Mouse (Mus musculus) colon, adult 2 months (tissue): Measurements from ENCODE around the gene Olfr876. TPM values are rescaled to one million over a fixed set of nuclear protein-coding genes. Genes with fewer than 3 reads are reported as not detected.

ENCODE experiments used
- polyA plus RNA-seq: library from polyadenylated mRNA; depleted of rRNA; stranded (reverse); fragments of >200 nt; gene quantifications from 2 replicates; pipeline ENCODE4 v1.2.3, GENCODE M21; 2012; rRNA removed

Olfr876 gene
- polyA plus RNA-seq: not detected in 2 replicates

DNA sequence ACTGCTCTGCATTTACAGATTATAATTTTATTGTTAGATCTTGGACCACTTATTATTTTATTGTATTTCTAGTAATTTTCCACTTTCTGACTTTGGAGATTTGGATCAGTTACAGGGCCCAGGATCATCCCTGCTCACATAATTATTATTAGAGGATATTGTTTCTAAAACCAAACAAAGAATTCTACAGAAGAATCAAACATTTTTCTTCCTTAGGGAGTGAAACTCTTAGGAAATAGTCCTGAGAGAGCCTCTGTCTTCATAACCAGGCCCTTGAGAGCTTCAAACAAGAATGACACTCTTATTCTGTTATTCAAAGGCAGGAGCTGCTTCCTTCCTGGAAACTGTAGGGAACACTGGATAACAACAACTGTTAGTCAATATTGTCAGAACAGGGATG, at the start of gene Olfr876:
Gene Olfr876 (plus strand): TSS at position 301 of the 400 bp plus-strand sequence.

DNA sequence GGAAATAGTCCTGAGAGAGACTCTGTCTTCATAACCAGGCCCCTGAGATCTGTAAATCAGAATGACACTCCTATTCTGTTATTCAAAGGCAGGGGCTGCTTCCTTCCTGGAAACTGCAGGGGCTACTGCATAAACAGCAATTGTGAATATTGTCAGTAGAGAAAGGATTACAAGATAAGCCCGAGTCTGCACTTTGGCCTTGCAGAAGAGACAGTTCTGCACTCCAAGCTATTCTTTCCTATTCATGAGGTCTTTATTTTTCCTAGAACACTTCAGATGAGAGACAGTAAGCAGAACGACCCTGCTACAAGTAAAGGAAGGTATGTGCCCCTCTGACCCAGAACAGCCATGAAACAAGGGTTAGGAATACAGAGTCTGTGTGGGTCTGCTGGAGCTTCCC, 31.1 kb upstream of the Olfr876 start, which contains the start of gene Olfr875:
Gene Olfr875 (plus strand): TSS at position 99 of the 400 bp plus-strand sequence.

DNA sequence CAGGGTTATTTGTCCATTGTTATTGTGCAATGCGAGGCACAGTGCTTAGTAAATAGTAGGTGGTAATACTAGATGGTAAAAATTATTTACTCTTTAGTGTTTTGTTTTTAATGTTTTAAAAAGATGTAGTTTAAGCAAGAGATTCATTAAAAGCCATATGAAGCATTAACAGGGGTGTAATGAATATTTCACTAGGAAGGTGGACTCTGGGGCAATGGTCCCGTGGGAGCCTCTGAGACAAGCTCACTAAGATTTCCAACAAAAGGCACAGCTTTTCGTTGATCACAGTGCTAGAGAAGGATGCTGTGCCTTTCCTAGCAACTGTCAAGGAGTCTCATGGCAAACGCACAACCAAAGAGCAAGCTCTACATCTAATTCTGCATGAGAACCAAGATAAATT, 51.1 kb downstream of the Olfr876 start, which contains the start of gene Olfr877:
Gene Olfr877 (plus strand): TSS at position 301 of the 400 bp plus-strand sequence.

Other genes starting within 250 kb of the Olfr876 start
- gene Siae, start 247.3 kb upstream of the Olfr876 start, polyA plus RNA-seq: 5.5 and 5.8 TPM in 2 replicates
- 0.37 TPM in 1 of 2 replicates, not detected in the other for gene Spa17, start 189.3 kb upstream of the Olfr876 start, polyA plus RNA-seq
- 52.3 and 57.9 TPM in 2 replicates for gene Tbrg1, start 145.7 kb upstream of the Olfr876 start, polyA plus RNA-seq
- gene Panx3, start 133.8 kb upstream of the Olfr876 start, polyA plus RNA-seq: not detected in 2 replicates
- gene Olfr160, start 86.8 kb upstream of the Olfr876 start, polyA plus RNA-seq: not detected in 2 replicates
- gene Olfr874, start 57.9 kb upstream of the Olfr876 start, polyA plus RNA-seq: not detected in 2 replicates
- gene Olfr875, start 31.2 kb upstream of the Olfr876 start, polyA plus RNA-seq: not detected in 2 replicates
- gene Olfr877, start 51.2 kb downstream of the Olfr876 start, polyA plus RNA-seq: not detected in 2 replicates
- gene Olfr145, start 93.7 kb downstream of the Olfr876 start, polyA plus RNA-seq: not detected in 2 replicates
- gene Olfr878, start 114.8 kb downstream of the Olfr876 start, polyA plus RNA-seq: not detected in 2 replicates
- not detected in 2 replicates for gene Olfr881, start 188.8 kb downstream of the Olfr876 start, polyA plus RNA-seq
- gene Olfr883, start 222.8 kb downstream of the Olfr876 start, polyA plus RNA-seq: not detected in 2 replicates
- not detected in 2 replicates for gene Olfr884, start 243.5 kb downstream of the Olfr876 start, polyA plus RNA-seq